Mouse (Mus musculus) neural tube, embryonic 12.5 days (tissue): ENCODE measurements at regions not wholly inside any gene's neighbourhood (a gene's known extent, or its start where the extent isn't known, plus 50 kb on each side); places are given as distances from the start of the nearest gene placed in this dataset.

Experiments used
- ATAC-seq: fragments of 200-750 bp; cut with Nextera tagmentation; 2 replicates; pipeline ENCODE4 v1.8.0; 2017; ENCODE audit warnings: low read depth, mild to moderate bottlenecking, moderate TSS enrichment, moderate library complexity; ENCODE audit not compliant: low FRiP score
- H3K27ac ChIP-seq: fragments of 300-500 bp; sonication (generic); 2 replicates; pipeline ENCODE4 v1.5.1; 2016
- H3K27me3 ChIP-seq: fragments of 300-500 bp; sonication (generic); replicated peaks from 2 replicates; pipeline ENCODE4 v1.6.1; 2016; ENCODE audit warnings: mild to moderate bottlenecking
- H3K36me3 ChIP-seq: fragments of 300-500 bp; sonication (generic); 2 replicates; pipeline ENCODE4 v1.6.1; 2016; ENCODE audit warnings: mild to moderate bottlenecking
- H3K4me1 ChIP-seq: fragments of 300-500 bp; sonication (generic); 2 replicates; pipeline ENCODE4 v1.6.1; 2016
- H3K4me2 ChIP-seq: fragments of 300-500 bp; sonication (generic); replicated peaks from 2 replicates; pipeline ENCODE4 v1.6.1; 2016; ENCODE audit warnings: mild to moderate bottlenecking
- H3K4me3 ChIP-seq: fragments of 300-500 bp; sonication (generic); 2 replicates; pipeline ENCODE4 v1.5.1; 2016
- H3K9ac ChIP-seq: fragments of 300-500 bp; sonication (generic); 2 replicates; pipeline ENCODE4 v1.6.1; 2016; ENCODE audit warnings: mild to moderate bottlenecking
- H3K9me3 ChIP-seq: fragments of 300-500 bp; sonication (generic); 2 replicates; pipeline ENCODE4 v1.6.1; 2016; ENCODE audit warnings: mild to moderate bottlenecking
- WGBS: fragments of 180-500 bp; shearing (Covaris S2); methylation state at CpG from one replicate; pipeline ENCODE4 v1.1.7; 2016; 5-methylcytosine and 5-hydroxymethylcytosine counted together

DNA sequence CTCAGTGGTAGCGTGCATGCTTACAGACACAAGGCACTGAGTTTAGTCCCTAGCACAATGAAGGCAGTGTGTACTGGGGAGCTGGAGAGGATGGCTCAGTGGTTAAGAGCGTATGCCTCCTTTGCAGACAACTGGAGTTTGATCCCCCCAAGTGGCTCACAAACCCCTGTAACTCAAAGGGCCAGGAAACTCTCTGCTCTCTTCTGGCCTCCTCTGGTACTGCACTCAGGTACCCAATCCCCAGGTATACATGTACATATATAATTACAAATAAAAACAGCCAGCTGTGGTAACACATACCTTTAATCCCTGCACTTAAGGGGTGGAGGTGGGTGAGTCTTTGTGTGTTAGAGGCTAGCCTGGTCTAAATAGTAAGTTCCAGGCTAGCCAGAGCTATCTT, 56.9 kb upstream of the Tgif1 start:
- no peaks in the 10 kb centered on the region for H3K27me3 ChIP-seq
- WGBS = 88% methylated on average over 2 of the region's 2 CpGs
- H3K4me3 ChIP-seq = no peak overlapping the region
- H3K4me1 ChIP-seq = no peaks in the 10 kb centered on the region
- ATAC-seq = no peak
- H3K9ac ChIP-seq = no peak overlapping the region
- H3K36me3 ChIP-seq = no peaks in the 10 kb centered on the region
- H3K4me2 ChIP-seq = no peak overlapping the region
- H3K9me3 ChIP-seq = no peaks in the 10 kb centered on the region
- no peak overlapping the region for H3K27ac ChIP-seq

GRCm38 (mm10) chr17:70909573-70909972, 56.2 kb upstream of the Tgif1 start:
- ATAC-seq = no peak
- no peak overlapping the region for H3K4me3 ChIP-seq
- H3K4me1 ChIP-seq = no peaks in the 10 kb centered on the region
- H3K4me2 ChIP-seq = no peak overlapping the region
- H3K9ac ChIP-seq = no peak overlapping the region
- 71% methylated on average over 3 of the region's 3 CpGs for WGBS
- no peaks in the 10 kb centered on the region for H3K9me3 ChIP-seq
- no peaks in the 10 kb centered on the region for H3K27me3 ChIP-seq
- H3K36me3 ChIP-seq = no peaks in the 10 kb centered on the region
- H3K27ac ChIP-seq = no peak overlapping the region

- H3K4me3 ChIP-seq = no peak overlapping the region
- no peak for ATAC-seq
- 94% methylated on average over 2 of the region's 2 CpGs for WGBS
- H3K4me2 ChIP-seq = no peak overlapping the region
- H3K27ac ChIP-seq = no peak overlapping the region
- H3K36me3 ChIP-seq = no peaks in the 10 kb centered on the region
- H3K27me3 ChIP-seq = no peaks in the 10 kb centered on the region
- H3K4me1 ChIP-seq = no peaks in the 10 kb centered on the region
- no peaks in the 10 kb centered on the region for H3K9me3 ChIP-seq
- no peak overlapping the region for H3K9ac ChIP-seq
Observed at GRCm38 (mm10) chr17:70908328-70908727, 55.0 kb upstream of the Tgif1 start.
